Mouse (Mus musculus) ES-E14 (cell line): ENCODE results near the gene Zfp940.

Experiments used
- MAFK ChIP-seq: IDR thresholded peaks from 2 replicates; pipeline ENCODE4 v1.6.1; 2014; ENCODE audit warnings: mild to moderate bottlenecking, low read depth, low read length, inconsistent platforms; ENCODE audit not compliant: insufficient read depth
- ZNF384 ChIP-seq: IDR thresholded peaks from 2 replicates; pipeline ENCODE4 v1.6.1; 2012; ENCODE audit warnings: low read depth, low read length, inconsistent platforms

- no peak for TF ChIP-seq ZNF384
- no peak for TF ChIP-seq MAFK
Observed at GRCm38 (mm10) chr7:29783871-29784551, 69.5 kb downstream of the Zfp940 start, which contains the start of gene Zfp30.
